Mouse (Mus musculus): ENCODE measurements around the gene Pafah1b2. TPM values are rescaled to one million over a fixed set of nuclear protein-coding genes. Genes with fewer than 3 reads are reported as not detected.

Pafah1b2 gene
- polyA plus RNA-seq, 1 experiment from 2014 or later, result 218 TPM

- H3K9me3 ChIP-seq, result no peaks in the 10 kb centered on the region
- H3K27me3 ChIP-seq, result no peaks in the 10 kb centered on the region
- peaks cover 7% of the 10 kb centered on the region; the same call in 1 of the 2 replicates for H3K36me3 ChIP-seq
- no peak overlapping the region for H3K4me3 ChIP-seq
- no peak overlapping the region for H3K9ac ChIP-seq
- H3K27ac ChIP-seq, result no peak overlapping the region
- H3K4me2 ChIP-seq (replicated peaks), result no peak overlapping the region
- 90% methylated on average over 13 of the region's 13 CpGs for WGBS
- no peak for ATAC-seq (ENCODE audit: low FRiP score, low read depth)
- H3K4me1 ChIP-seq, result peaks cover 12% of the 10 kb centered on the region
Observed at GRCm38 (mm10) chr9:46038786-46039185, 26.3 kb upstream of the Pafah1b2 start.

- no peak for ATAC-seq (ENCODE audit: low FRiP score, low read depth)
- Histone ChIP-seq H3K9ac (no peak overlapping the region), H3K4me3 (no peak overlapping the region), H3K27ac (no peak overlapping the region), H3K4me1 (peaks cover 26% of the 10 kb centered on the region), H3K36me3 (peaks cover 7% of the 10 kb centered on the region; the same call in 1 of the 2 replicates), H3K9me3 (no peaks in the 10 kb centered on the region), H3K27me3 (no peaks in the 10 kb centered on the region), H3K4me2 (replicated peaks) (no peak overlapping the region)
- 97% methylated on average over 8 of the region's 8 CpGs for WGBS
Observed at GRCm38 (mm10) chr9:46036881-46037280, 24.4 kb upstream of the Pafah1b2 start.

GRCm38 (mm10) chr9:46035290-46035871, 22.9 kb upstream of the Pafah1b2 start:
- peaks cover 5% of the 10 kb centered on the region; the same call in 1 of the 2 replicates for H3K36me3 ChIP-seq
- 44% methylated on average over 9 of the region's 9 CpGs for WGBS

GRCm38 (mm10) chr9:46033862-46034261, 21.4 kb upstream of the Pafah1b2 start:
- no peaks in the 10 kb centered on the region for H3K27me3 ChIP-seq
- no peak for ATAC-seq (ENCODE audit: low FRiP score, low read depth)
- H3K4me1 ChIP-seq, result peaks cover 52% of the 10 kb centered on the region
- WGBS, result 76% methylated on average over 3 of the region's 3 CpGs
- no peak overlapping the region for H3K9ac ChIP-seq
- no peak overlapping the region for H3K4me2 ChIP-seq (replicated peaks)
- no peak overlapping the region for H3K27ac ChIP-seq
- H3K9me3 ChIP-seq, result no peaks in the 10 kb centered on the region
- no peaks in the 10 kb centered on the region for H3K36me3 ChIP-seq
- no peak overlapping the region for H3K4me3 ChIP-seq

More at GRCm38 (mm10) chr9:46035290-46035871, 22.9 kb upstream of the Pafah1b2 start:
- Histone ChIP-seq H3K9me3 (no peaks in the 10 kb centered on the region), H3K4me3 (no peak overlapping the region), H3K9ac (no peak overlapping the region), H3K27me3 (no peaks in the 10 kb centered on the region), H3K27ac (no peak overlapping the region), H3K4me2 (replicated peaks) (no peak overlapping the region), H3K4me1 (peaks cover 40% of the 10 kb centered on the region)
- ATAC-seq (ENCODE audit: low FRiP score, low read depth), result peak; percentile 24; the same call in 1 of the 2 replicates

- WGBS, result 27% methylated on average over 1 of the region's 1 CpGs
- H3K9ac ChIP-seq, result no peak overlapping the region
- no peaks in the 10 kb centered on the region for H3K27me3 ChIP-seq
- ATAC-seq (ENCODE audit: low FRiP score, low read depth), result no peak
- H3K9me3 ChIP-seq, result no peaks in the 10 kb centered on the region
- H3K36me3 ChIP-seq, result no peaks in the 10 kb centered on the region
- H3K4me1 ChIP-seq, result peaks cover 56% of the 10 kb centered on the region
- H3K4me2 ChIP-seq (replicated peaks), result peak overlapping the region; percentile 41; the same call in 1 of the 2 replicates
- H3K4me3 ChIP-seq, result no peak overlapping the region
- peak overlapping the region; percentile 22; the same call in 1 of the 2 replicates for H3K27ac ChIP-seq
Observed at GRCm38 (mm10) chr9:46033058-46033457, 20.6 kb upstream of the Pafah1b2 start.

GRCm38 (mm10) chr9:46032190-46032589, 19.7 kb upstream of the Pafah1b2 start:
- no peak overlapping the region for H3K4me3 ChIP-seq
- no peaks in the 10 kb centered on the region for H3K36me3 ChIP-seq
- no peaks in the 10 kb centered on the region for H3K9me3 ChIP-seq
- peaks cover 58% of the 10 kb centered on the region for H3K4me1 ChIP-seq
- no peak overlapping the region for H3K27ac ChIP-seq
- no peak overlapping the region for H3K9ac ChIP-seq
- 48% methylated on average over 6 of the region's 6 CpGs for WGBS
- no peak for ATAC-seq (ENCODE audit: low FRiP score, low read depth)
- H3K4me2 ChIP-seq (replicated peaks), result peak overlapping the region; percentile 41
- H3K27me3 ChIP-seq, result no peaks in the 10 kb centered on the region

GRCm38 (mm10) chr9:46030968-46031367, 18.5 kb upstream of the Pafah1b2 start:
- H3K27me3 ChIP-seq, result no peaks in the 10 kb centered on the region
- peaks cover 58% of the 10 kb centered on the region for H3K4me1 ChIP-seq
- H3K9me3 ChIP-seq, result no peaks in the 10 kb centered on the region
- H3K4me2 ChIP-seq (replicated peaks), result no peak overlapping the region
- no peak overlapping the region for H3K9ac ChIP-seq
- no peak for ATAC-seq (ENCODE audit: low FRiP score, low read depth)
- H3K27ac ChIP-seq, result no peak overlapping the region
- WGBS, result 57% methylated on average over 6 of the region's 6 CpGs
- H3K4me3 ChIP-seq, result no peak overlapping the region
- H3K36me3 ChIP-seq, result no peaks in the 10 kb centered on the region

GRCm38 (mm10) chr9:46030184-46030583, 17.7 kb upstream of the Pafah1b2 start:
- Histone ChIP-seq H3K27me3 (no peaks in the 10 kb centered on the region), H3K4me2 (replicated peaks) (no peak overlapping the region), H3K4me1 (peaks cover 51% of the 10 kb centered on the region), H3K4me3 (no peak overlapping the region), H3K27ac (no peak overlapping the region), H3K9ac (no peak overlapping the region), H3K36me3 (no peaks in the 10 kb centered on the region), H3K9me3 (no peaks in the 10 kb centered on the region)
- 69% methylated on average over 5 of the region's 5 CpGs for WGBS
- no peak for ATAC-seq (ENCODE audit: low FRiP score, low read depth)

- peaks cover 46% of the 10 kb centered on the region for H3K4me1 ChIP-seq
- no peaks in the 10 kb centered on the region for H3K36me3 ChIP-seq
- no peaks in the 10 kb centered on the region for H3K27me3 ChIP-seq
- H3K4me2 ChIP-seq (replicated peaks), result no peak overlapping the region
- no peak overlapping the region for H3K4me3 ChIP-seq
- H3K27ac ChIP-seq, result no peak overlapping the region
- no peak overlapping the region for H3K9ac ChIP-seq
- ATAC-seq (ENCODE audit: low FRiP score, low read depth), result no peak
- 68% methylated on average over 6 of the region's 6 CpGs for WGBS
- H3K9me3 ChIP-seq, result no peaks in the 10 kb centered on the region
Observed at GRCm38 (mm10) chr9:46029534-46029933, 17.0 kb upstream of the Pafah1b2 start.

GRCm38 (mm10) chr9:46027994-46028393, 15.5 kb upstream of the Pafah1b2 start:
- H3K9ac ChIP-seq, result no peak overlapping the region
- H3K36me3 ChIP-seq, result no peaks in the 10 kb centered on the region; the same call in 1 of the 2 replicates
- 26% methylated on average over 8 of the region's 8 CpGs for WGBS
- no peaks in the 10 kb centered on the region for H3K9me3 ChIP-seq
- no peak for ATAC-seq (ENCODE audit: low FRiP score, low read depth)
- H3K27me3 ChIP-seq, result no peaks in the 10 kb centered on the region
- no peak overlapping the region for H3K27ac ChIP-seq
- H3K4me1 ChIP-seq, result peaks cover 51% of the 10 kb centered on the region
- no peak overlapping the region for H3K4me3 ChIP-seq
- H3K4me2 ChIP-seq (replicated peaks), result no peak overlapping the region

- Histone ChIP-seq H3K4me1 (peaks cover 35% of the 10 kb centered on the region), H3K9ac (no peak overlapping the region), H3K4me3 (no peak overlapping the region), H3K27me3 (no peaks in the 10 kb centered on the region), H3K27ac (no peak overlapping the region), H3K36me3 (peaks cover 3% of the 10 kb centered on the region), H3K9me3 (no peaks in the 10 kb centered on the region), H3K4me2 (replicated peaks) (no peak overlapping the region)
- ATAC-seq (ENCODE audit: low FRiP score, low read depth), result no peak
- 91% methylated on average over 9 of the region's 9 CpGs for WGBS
Observed at GRCm38 (mm10) chr9:46026058-46026849, 13.8 kb upstream of the Pafah1b2 start.

GRCm38 (mm10) chr9:46023591-46023990, 11.1 kb upstream of the Pafah1b2 start:
- Histone ChIP-seq H3K9ac (no peak overlapping the region), H3K27ac (no peak overlapping the region), H3K27me3 (no peaks in the 10 kb centered on the region), H3K36me3 (peaks cover 18% of the 10 kb centered on the region), H3K4me2 (replicated peaks) (no peak overlapping the region), H3K4me1 (peaks cover 15% of the 10 kb centered on the region), H3K9me3 (no peaks in the 10 kb centered on the region), H3K4me3 (no peak overlapping the region)
- ATAC-seq (ENCODE audit: low FRiP score, low read depth), result no peak
- 90% methylated on average over 11 of the region's 11 CpGs for WGBS

Data from limb, embryonic 13.5 days (tissue).